Mouse (Mus musculus) cortical plate, adult 2 months (tissue): Measurements from ENCODE around the gene Commd6.

Experiments
- CTCF ChIP-seq: fragments of 200-500 bp; IDR thresholded peaks from 2 replicates; pipeline ENCODE4 v1.5.1; 2011; ENCODE audit warnings: mild to moderate bottlenecking, control low read depth, low read length; ENCODE audit not compliant: insufficient read depth; ENCODE audit errors: extremely low read depth
- POLR2A ChIP-seq: fragments of 200-500 bp; IDR thresholded peaks from 2 replicates; pipeline ENCODE4 v1.6.1; 2011; ENCODE audit warnings: mild to moderate bottlenecking, low read length, control low read depth; ENCODE audit not compliant: insufficient read depth; ENCODE audit errors: extremely low read depth

DNA sequence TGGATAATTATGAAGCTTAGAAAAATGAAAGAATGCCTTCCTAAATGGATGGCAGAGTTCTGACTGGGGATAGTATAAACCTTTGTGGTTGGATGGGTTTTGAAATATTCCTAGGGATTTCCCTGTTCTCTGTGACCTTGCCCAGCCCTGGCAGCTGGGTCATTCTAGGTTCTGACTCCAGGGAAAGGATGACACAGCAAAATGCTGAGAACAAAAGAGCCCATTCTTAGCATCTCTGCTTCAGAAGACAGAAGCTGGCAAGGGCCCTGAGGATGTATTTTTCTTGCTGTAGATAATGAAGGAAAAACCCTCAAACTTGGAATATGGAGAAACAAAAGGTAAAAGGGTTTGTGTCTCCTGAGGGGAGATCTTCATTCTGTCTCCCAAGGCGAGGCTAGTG, 27.3 kb downstream of the Commd6 start:
- TF ChIP-seq CTCF (no peak), POLR2A (no peak)
